Mouse (Mus musculus): ENCODE measurements at regions not wholly inside any gene's neighbourhood (a gene's known extent, or its start where the extent isn't known, plus 50 kb on each side); places are given as distances from the start of the nearest gene placed in this dataset.

DNA sequence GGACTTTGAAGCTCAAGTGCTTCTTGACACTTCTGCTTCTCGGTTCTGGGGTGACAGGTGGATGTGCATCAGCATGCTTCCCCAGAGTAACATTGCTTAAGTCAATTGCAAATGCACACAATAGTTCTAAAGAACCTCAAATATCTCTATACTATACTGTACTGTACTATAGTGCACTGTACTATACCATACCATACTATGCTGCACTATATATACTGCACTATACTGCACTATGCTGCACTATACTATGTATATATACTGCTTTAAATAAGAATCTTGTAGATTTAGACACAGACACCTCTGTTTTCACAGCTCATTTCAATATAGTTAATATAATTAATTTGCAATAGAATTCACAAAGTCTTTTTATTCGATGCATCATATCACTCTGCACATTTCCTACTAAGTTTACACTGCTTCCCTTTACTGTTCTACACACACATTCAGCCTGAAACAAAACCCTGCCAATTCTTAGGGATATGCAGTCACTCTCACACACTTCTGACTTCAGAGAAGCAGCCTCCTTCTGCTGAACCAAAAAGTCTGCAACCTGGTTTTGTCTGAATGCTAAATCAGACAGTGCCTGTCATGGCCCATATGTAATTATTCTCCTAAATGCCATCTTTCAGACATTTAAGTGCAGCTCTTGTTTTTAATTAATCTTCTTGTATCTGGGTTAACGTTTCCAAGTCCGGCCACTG lies 570.8 kb upstream of the Map3k7 start:
- no peak for DNase-seq (ENCODE audit: low spot score)

GRCm38 (mm10) chr4:31395538-31395937 lies 568.4 kb upstream of the Map3k7 start:
- no peak for DNase-seq (ENCODE audit: low spot score)

GRCm38 (mm10) chr4:31403976-31404375 lies 559.9 kb upstream of the Map3k7 start:
- no peak for DNase-seq (ENCODE audit: low spot score)

DNA sequence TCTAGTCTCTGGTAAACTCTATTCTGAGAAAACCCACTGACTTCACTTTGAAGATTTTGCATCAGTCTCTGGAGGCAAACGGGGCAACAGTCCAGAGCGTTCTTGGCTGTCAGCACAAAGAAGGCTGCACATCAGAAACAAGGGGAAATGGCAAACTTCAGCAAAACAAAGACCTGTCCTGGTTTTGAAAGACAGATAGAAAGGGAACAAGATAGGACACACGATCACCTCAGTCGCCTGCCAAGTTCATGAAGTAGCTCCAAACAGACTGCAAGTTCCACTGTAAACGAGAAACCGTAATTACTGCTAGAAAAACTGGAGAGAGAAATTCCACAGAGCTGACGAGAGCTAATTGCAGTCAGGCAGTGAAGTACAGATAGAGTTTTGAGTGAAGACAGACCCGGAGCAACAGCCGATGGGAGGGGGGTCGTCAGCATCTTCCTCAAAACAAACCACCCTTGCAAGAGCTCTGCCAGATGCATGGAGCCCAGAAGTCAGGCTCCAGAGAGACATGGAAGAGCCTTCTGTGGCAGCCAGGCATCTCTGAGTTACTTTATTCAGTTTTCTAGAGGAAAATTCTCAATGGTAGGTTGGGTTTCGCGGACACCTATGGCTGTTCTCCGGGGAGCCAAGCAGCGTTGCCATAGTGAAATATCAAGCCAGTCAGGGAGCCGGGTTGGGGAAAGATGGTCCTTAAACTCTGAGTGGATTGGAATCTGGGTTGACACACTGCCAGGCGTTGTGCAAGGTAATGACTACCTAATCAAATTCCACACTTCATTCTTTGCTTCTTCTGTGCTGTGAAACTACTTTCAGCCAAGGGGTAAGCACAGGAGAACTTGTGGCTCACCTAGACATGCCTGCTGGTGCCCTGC lies 558.8 kb upstream of the Map3k7 start:
- no peak for DNase-seq (ENCODE audit: low spot score)

GRCm38 (mm10) chr4:31410157-31410556 lies 553.7 kb upstream of the Map3k7 start:
- DNase-seq (ENCODE audit: low spot score): no peak

DNA sequence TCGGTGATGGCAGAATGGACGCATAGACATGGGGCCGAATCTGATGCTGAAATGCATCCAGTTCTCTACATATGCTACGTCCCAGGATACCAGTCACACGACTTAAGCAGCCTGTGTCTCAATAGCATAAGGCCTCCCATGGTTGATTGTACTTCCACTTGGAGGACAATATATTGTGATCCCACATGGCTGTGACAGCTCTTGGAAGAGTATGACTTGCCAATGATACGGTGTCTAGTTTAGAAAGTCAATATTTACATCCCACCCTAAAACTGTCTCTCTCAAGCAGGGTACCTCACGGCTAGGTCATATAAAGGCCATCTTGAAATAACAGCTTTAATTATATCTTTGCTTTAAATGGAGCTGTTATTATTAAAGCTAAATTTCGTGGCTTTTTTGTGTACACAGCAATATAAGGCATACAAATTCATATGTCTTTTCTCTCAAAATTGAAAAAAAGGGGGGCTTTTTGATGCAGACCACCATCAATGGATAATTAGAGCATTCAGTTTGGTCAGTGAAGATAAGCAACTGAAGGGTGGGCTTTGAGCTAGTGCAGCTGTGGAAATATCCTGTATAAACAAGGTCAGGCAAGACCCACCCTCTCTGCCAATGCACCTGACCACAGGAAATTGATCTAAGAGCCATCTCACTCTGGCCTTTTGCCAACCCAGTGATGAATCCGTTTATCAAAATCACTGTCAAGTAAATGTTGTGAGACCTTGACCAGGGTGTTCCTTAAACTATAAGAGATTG lies 551.9 kb upstream of the Map3k7 start:
- no peak for DNase-seq (ENCODE audit: low spot score)

DNA sequence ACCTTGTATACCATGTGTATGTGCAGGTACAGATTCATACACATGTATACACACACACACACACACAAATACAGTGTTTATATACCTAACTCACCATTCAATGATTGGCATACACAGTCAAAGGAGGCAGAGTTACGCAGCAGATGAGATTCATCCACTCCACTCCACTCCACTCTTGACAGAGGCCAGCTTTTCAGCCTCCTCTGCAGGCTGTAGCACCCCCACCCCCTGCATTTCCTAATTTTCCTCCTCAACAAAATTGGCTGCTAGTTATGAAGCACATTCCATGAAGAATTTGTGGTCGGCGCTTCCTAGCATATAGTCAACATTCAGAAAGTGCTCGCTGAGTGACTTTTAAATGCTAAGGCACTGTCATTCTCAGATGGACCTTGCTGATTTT lies 546.7 kb upstream of the Map3k7 start:
- DNase-seq (ENCODE audit: low spot score): no peak

- DNase-seq (ENCODE audit: low spot score): peak; percentile 44
Observed at GRCm38 (mm10) chr4:31419240-31419639, 544.7 kb upstream of the Map3k7 start.

- DNase-seq (ENCODE audit: low spot score): no peak
Observed at GRCm38 (mm10) chr4:31420167-31420566, 543.7 kb upstream of the Map3k7 start.

GRCm38 (mm10) chr4:31421386-31421785 lies 542.5 kb upstream of the Map3k7 start:
- no peak for DNase-seq (ENCODE audit: low spot score)

GRCm38 (mm10) chr4:31425135-31425534 lies 538.8 kb upstream of the Map3k7 start:
- DNase-seq (ENCODE audit: low spot score): no peak

DNA sequence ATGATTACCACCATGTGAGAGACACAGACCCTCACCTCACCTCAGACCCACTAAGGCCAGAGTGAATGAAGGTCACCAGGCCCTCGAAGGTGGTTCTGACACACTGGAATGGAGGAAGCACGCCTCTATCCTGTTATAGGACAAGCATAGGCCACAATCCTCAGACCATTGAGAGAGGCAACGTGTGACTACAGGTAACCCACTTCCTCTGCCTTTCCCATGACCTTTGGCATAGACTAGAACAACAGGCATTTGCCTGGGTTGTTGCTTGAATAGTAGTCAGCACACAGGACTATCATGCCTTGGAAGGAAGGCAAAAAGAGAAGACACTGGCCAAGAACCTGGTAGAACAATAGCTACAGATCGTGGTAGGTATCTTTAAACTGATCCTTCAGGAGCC lies 538.2 kb upstream of the Map3k7 start:
- DNase-seq (ENCODE audit: low spot score): no peak

DNA sequence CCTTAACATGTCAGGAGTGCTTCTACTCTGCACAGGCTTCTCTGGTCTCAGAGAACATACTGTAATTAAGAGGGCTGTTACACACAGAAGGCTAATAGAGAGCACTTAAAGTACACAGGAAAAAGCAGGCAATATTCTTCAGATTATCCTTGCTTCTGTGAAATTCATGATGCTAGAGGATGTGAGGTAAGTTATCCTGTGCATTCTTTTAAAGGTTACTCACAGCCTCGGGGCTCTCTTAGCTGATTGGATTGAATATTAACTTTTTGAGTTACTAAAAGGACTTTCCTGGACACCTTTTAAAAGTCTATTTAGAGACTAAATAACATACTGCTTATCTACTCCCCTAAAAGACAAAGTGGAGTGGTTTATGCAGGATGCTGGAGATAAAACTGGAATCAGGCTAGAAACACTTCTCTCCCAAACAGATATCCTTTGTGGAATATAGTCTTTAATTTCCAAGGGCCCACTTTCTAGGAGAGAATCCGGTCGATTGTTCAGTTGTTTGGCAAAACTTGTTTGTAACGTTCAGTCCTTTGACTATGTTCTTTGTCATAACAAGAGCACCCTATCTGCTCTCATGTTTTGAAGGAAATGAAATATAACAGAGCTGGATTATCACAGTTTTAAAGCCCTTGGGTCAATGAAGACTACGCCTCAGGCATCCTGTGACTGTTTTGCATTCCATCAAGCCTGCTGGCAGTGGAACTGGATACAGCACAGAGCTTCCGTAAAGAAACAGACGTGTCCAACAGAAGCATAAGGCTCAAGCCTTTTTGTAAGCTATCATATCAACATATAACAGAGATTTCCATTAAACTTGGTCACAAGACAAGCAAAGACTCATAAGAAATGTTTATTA lies 537.5 kb upstream of the Map3k7 start:
- DNase-seq (ENCODE audit: low spot score): no peak

- no peak for DNase-seq (ENCODE audit: low spot score)
Observed at GRCm38 (mm10) chr4:31433943-31434342, 530.0 kb upstream of the Map3k7 start.

DNA sequence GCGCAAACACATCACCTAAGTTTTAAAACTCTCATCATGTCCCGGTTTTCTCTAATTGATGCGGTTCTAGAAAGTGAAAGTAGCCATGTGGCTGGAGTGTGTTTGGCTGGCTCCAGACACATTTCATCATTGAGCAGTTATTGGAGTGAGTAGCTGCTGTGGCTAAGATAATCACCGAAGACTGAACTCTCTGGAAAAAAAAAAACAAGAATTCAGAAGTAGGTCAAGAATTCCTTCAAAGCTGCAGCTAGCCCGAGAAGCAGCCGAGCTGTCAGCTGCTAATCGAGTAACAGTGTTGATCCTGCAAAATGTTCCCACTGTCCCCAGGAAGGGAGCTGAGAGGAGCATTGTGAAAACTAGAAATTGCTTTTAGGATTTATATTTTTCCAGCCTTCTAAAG lies 509.0 kb upstream of the Map3k7 start:
- DNase-seq (ENCODE audit: low spot score): no peak

DNA sequence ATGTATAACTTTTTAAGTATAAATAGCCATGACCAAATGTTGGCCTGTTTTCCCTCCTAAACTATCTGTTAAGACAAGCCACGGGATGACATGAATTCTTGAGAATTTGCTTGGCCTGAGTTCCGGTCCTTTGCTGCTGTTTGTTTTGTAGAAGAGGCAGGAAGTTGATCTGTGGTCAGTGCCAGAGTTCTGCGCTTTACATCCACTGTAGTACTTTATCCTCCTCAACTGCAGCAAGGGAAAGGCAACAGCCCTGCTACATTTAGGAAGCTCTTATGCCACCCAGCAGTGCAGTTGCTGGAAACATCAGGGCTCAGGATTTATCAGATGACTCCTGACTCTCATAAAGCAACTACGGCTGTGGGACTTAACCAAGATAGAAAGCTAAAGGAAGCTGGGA lies 508.4 kb upstream of the Map3k7 start:
- DNase-seq (ENCODE audit: low spot score): no peak

GRCm38 (mm10) chr4:31462456-31462855 lies 501.4 kb upstream of the Map3k7 start:
- DNase-seq (ENCODE audit: low spot score): no peak

DNA sequence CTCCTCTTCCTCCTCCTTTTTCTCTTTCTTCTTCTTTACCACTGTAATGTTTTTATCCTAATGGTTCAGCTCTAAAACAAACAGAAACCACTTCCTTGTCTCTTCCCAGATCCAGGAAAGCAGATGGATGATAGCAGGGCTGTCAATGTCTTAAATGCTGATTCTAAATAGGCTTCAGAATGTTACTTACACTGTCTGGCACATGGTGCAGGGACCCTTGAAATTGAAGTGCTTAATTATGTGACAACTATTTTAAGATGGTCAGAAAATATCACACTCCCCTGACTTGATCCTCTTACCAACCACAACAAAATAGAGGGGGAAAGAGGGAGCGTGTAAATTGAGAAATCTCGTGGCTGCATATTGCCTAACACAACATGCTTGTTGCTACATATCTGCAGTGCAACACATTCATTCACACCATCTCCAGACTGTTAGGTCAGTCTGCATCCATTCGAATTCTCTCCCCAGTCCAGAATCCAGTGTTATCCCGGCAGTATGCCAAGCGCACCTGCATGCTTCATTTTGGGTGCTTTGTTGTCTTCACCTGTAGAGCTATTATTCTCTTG lies 500.7 kb upstream of the Map3k7 start:
- no peak for DNase-seq (ENCODE audit: low spot score)

DNA sequence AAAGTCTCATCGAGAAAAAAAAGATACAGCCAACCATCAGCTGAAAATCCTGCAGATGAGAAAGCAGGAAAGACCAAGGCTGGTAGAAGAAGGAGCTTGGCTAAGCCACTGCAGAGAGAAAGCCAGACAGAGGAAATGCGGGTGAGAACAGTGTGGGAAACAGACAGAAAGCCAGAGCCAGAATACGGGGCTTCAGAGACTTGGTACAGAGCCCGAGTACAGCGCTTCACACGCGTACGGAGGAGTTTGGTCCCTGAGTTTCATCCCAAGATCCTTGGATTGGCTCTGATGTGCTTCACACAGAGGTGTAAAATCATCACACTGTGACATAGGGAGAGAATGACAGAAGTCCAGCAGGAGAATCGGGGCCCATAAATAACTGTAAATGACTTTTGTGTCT lies 495.6 kb upstream of the Map3k7 start:
- DNase-seq (ENCODE audit: low spot score): no peak

DNA sequence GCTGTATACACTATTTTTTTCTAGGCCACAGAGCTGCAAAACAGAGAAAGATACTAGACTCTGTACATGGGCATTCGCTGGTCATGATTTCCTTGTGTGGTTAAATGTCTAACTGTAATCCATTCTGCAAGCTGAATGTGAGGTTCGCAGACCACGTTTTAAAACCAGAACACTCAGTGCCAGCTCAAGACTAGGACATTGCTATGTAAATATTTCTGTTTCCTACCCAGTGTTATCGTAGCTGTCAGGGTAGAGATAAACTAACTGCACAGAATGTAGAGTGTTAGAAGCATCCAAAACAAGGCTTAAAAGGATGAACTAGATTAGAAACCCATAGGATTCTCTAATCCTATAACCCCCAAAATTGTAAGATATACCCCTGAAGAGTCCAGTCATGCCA lies 494.1 kb upstream of the Map3k7 start:
- no peak for DNase-seq (ENCODE audit: low spot score)

GRCm38 (mm10) chr4:31492535-31492934 lies 471.4 kb upstream of the Map3k7 start:
- no peak for DNase-seq (ENCODE audit: low spot score)
